Mouse (Mus musculus): ENCODE data around the gene Syt16. TPM values are rescaled to one million over a fixed set of nuclear protein-coding genes. Genes with fewer than 3 reads are reported as not detected.

The Syt16 gene
- not detected for total RNA-seq (2021)
- long read RNA-seq, experiment 1 = 0 reads
- long read RNA-seq, experiment 2 = 0 reads

GRCm38 (mm10) chr12:73997297-73998127 is at the start of gene Syt16:
Syt16 (plus strand) TSS chr12:73997661.
- no peak for DNase-seq

- no peak for DNase-seq
Observed at GRCm38 (mm10) chr12:73948415-73948814, 49.0 kb upstream of the Syt16 start.

DNA sequence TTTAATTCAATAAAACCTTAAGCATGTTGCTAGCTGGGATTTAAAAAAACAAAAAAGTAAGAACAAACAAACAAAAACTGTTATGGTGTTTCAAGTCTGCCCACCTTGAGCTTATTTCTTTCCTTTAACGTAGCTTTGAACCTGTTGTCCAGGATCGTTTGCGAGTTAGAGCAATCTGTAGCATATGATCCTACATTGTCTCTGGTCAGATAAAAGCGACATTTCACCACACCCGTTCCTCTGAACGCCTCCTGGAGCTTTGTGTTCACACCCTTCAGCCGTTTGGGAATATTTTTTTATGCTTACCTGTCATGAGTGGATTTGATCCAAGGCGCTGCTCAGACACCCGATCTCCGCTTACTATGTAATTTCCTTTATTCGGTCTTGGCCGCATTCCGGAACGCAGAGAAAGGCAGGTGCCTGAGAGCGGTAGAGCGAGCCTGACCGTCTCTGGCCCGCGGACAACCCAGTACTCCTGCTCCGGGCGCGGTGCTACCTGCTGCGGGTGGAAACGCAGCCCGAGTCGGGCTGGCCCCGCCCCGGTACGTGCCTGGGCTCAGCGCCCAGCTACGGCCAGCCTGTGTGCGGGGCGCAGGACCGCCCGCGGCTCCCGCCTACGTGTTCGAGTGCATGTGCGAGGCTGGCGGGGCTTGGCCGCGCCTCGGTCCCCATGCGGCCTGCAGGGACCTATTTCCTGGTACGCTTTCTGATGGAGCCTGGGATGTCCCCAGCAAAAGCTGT is 48.0 kb upstream of the Syt16 start:
- DNase-seq = peak; percentile 55 to 64

- DNase-seq = peak; percentile 20 to 48
Observed at GRCm38 (mm10) chr12:73952879-73953278, 44.6 kb upstream of the Syt16 start.

GRCm38 (mm10) chr12:73953420-73954186 is 43.9 kb upstream of the Syt16 start:
- no peak for DNase-seq

DNA sequence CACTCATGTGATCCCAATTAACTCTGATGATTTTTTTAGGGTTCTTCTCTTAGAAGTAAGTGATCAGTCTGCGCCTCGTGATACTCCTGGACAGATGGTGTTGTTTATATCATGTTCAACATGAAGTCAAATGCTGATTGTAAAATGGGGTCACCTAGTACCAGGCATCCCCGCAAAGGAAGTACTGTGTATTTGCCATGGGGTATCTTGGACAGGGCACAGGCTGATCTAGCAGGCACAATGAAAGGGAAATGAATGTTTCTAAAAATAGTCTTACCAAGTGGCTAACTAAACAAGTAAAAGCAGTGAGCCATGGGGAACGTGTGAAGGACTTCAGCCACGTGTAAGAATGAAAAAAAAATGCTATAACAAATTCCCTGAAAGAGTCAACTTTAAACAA is 42.7 kb upstream of the Syt16 start:
- DNase-seq = peak; percentile 25 to 38

DNA sequence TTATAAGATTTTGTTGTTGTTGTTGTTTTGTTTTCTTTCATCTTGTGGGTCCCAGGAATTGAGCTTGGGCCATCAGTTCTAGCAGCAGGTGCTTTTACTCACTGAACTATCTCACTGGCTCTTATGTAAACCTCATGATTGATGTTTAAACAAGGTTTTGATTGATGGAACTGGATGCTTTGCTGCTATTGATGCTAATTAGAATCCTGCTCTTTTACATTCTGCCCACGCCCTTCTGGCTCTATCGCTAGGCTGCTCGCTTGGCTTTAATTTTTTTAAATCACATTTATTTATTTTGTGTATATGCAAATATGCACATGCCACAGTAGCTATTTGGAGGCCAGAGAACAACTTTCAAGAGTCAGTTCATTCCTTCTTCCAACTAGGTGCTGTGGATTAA is 39.8 kb upstream of the Syt16 start:
- DNase-seq = no peak

- no peak for DNase-seq
Observed at GRCm38 (mm10) chr12:73958830-73959229, 38.6 kb upstream of the Syt16 start.

- peak; percentile 97 to 99 for DNase-seq
Observed at GRCm38 (mm10) chr12:73964291-73965281, 32.9 kb upstream of the Syt16 start, which contains the start of gene Snapc1. Snapc1 (plus strand) TSS chr12:73964481.

DNA sequence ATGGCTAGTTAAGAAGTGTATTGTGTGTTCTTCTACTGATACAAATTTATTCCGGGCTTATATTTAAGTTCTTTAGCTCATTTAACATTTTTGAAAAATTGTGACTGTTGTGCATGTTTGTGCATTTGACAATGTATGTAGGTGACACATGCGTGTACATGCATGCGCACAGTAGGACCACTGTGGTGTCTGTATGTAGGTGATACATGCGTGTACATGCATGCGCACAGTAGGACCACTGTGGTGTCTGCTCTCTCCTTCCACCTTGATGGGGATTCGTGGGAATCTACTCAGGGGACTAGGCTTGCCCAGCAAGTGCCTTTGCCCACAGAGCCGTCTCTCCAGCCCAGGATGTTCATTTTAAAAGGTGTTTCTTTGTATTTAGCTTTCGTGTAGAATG is 28.3 kb upstream of the Syt16 start:
- no peak for DNase-seq

GRCm38 (mm10) chr12:73974584-73974983 is 22.9 kb upstream of the Syt16 start:
- no peak for DNase-seq

DNA sequence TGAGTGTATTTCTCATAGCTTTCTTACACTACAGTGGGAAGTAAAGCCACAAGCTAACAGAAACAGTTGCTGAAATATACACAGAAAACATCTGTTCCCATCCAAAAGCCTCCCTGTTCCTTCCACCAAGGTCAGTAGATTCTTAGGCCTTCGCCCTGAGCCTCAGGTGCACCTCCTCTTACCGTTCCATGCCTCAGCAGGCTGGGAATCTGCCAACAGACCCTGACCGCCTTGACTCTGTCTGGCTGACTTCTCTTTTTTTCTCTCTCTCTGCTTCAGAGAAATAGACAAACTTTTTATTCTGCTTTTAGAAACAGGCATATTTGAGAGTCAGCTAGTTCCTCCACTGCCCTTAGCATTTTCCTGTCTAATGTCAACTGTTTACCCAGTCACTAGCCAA is 19.3 kb upstream of the Syt16 start:
- DNase-seq = no peak

GRCm38 (mm10) chr12:73979667-73980066 is 17.8 kb upstream of the Syt16 start:
- no peak for DNase-seq

DNA sequence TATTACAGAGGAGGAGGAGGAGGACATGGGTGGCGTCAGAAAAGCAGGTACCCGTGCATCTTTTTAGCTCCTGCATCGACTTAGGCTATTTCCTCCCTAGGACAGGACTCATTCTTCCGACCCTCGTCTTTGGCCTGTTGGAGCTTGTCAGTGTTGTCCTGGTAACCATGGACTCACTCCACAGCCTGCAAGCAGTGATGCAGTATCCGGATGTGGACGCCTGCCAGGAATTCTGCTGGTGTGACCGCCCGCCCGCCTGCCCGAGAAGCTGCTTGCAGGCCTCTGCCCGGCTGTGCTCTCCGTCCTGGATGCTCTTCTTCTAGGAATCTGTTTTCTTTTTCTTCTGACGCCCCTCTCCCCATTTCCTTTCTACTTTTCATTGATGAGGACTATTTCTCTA is 14.9 kb upstream of the Syt16 start:
- peak; percentile 71 to 72 for DNase-seq

GRCm38 (mm10) chr12:73986299-73986698 is 11.2 kb upstream of the Syt16 start:
- DNase-seq = no peak

- DNase-seq = no peak
Observed at GRCm38 (mm10) chr12:73988393-73989008, 9.0 kb upstream of the Syt16 start.

- DNase-seq = peak; percentile 50 to 72
Observed at GRCm38 (mm10) chr12:73989594-73989993, 7.9 kb upstream of the Syt16 start.

DNA sequence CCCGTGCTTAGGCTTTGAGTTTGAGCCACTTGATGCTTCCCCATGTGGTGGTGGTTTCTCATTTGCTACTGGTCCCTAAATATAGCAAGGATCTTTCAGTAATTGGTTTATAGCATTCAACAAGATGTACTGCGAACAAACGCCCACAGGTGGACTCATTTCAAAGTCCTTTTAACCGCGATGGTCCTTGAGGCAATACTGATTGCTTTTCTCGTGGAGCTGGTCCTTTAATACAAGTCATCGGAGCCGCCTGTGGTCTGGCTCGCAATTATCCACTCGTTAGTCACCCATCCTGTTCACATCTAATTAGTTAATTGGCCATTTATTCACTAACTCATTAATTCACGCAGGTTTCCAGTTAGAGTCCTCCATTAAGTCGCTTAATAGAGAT is 560 bp upstream of the Syt16 start:
- DNase-seq = no peak

GRCm38 (mm10) chr12:73998128-73998456 is 631 bp downstream of the Syt16 start:
- DNase-seq = no peak

DNA sequence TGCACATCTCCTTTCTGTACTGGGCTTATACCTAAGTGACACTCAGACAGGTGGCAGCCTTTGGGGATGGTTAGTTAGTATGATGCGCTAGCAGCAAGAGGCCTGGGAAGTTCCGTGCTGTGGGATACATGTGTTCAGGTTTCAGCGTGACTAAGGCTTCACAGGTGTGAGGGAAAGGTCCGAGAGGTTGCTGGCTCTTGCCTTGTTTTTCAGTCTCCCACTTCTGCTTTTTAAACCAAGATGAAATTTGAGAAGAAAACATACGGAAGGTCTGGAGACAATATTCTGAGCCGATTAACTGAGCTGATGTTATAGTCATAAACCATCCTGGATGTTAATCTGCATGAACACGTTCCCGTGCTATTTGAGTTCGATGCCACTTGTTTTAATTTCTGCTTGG is 5.0 kb downstream of the Syt16 start:
- DNase-seq = no peak

- peak; percentile 17 to 55 for DNase-seq
Observed at GRCm38 (mm10) chr12:74009448-74009911, 12.0 kb downstream of the Syt16 start.
